In the genomic region with DNA sequence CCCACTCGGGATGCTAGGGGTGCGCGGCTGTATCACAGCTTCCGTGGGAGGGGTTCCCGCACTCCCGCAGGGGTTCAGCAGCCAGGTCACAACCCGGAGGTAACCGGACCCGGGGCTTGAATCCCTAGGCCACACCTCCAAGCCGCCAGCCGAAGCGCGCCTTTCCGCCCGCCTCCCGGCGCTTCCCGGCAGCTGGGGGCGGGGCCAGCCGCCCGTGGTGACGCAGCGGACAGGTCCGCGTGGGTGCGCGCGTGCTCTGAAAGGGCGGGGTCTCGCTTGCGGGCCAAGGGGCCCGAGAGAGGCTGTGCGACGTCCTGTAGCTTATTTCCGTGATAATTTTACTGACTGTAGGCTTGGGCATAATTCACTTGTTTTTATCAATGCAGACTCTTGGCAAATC, we compare ENCODE assay signal across 8 mouse cellular contexts. TPM values are rescaled to one million over a fixed set of nuclear protein-coding genes. Genes with fewer than 3 reads are reported as not detected.
DNase-seq lines count a peak whose midpoint lies in the region; ATAC-seq and TF ChIP-seq lines count a peak whose summit lies in the region.

No protein-coding gene starts in this region.

- H3K4me1 ChIP-seq in forebrain, embryonic 13.5 days = peaks cover 41% of the 10 kb centered on the region
- H3K4me1 ChIP-seq in liver, postnatal 0 days (ENCODE audit: insufficient read depth) = peaks cover 36% of the 10 kb centered on the region
- H3K4me1 ChIP-seq in neural tube, embryonic 15.5 days = peaks cover 58% of the 10 kb centered on the region

- no peaks in the 10 kb centered on the region for H3K9me3 ChIP-seq in forebrain, embryonic 13.5 days (replicated peaks)
- no peaks in the 10 kb centered on the region for H3K9me3 ChIP-seq in liver, postnatal 0 days (ENCODE audit: low read length)
- H3K9me3 ChIP-seq in neural tube, embryonic 15.5 days (replicated peaks) = no peaks in the 10 kb centered on the region

- WGBS in forebrain, embryonic 13.5 days = under 1% methylated on average over 29 of the region's 35 CpGs
- WGBS in liver, postnatal 0 days (ENCODE audit: insufficient replicate concordance) = under 1% methylated on average over 33 of the region's 35 CpGs
- under 1% methylated on average over 35 of the region's 35 CpGs for WGBS in neural tube, embryonic 15.5 days

- peak overlapping the region; percentile 85 for H3K27ac ChIP-seq in forebrain, embryonic 13.5 days
- H3K27ac ChIP-seq in liver, postnatal 0 days (ENCODE audit: low read depth) = peak overlapping the region; percentile 97
- peak overlapping the region; percentile 91 for H3K27ac ChIP-seq in neural tube, embryonic 15.5 days (replicated peaks)

- DNase-seq in ES-CJ7 (ENCODE audit: low read depth, low spot score) = peak; percentile 95
- DNase-seq in heart, postnatal 10 days = peak; percentile 96 to 97
- peak; percentile 92 for DNase-seq in layer of hippocampus, adult 11-12 months (ENCODE audit: low spot score)
- peak; percentile 97 for DNase-seq in liver, postnatal 0 days
- peak; percentile 91 for DNase-seq in testis, postnatal 14 days (ENCODE audit: low spot score)

- no peak for TF ChIP-seq CTCF in liver, postnatal 0 days (IDR thresholded peaks at IDR 0.05; ENCODE audit: low read depth)

- H3K4me2 ChIP-seq in forebrain, embryonic 13.5 days = peak overlapping the region; percentile 87
- peak overlapping the region; percentile 79 for H3K4me2 ChIP-seq in liver, postnatal 0 days (ENCODE audit: low read depth, low read length)
- H3K4me2 ChIP-seq in neural tube, embryonic 15.5 days = peak overlapping the region; percentile 85

- no peaks in the 10 kb centered on the region for H3K27me3 ChIP-seq in forebrain, embryonic 13.5 days
- H3K27me3 ChIP-seq in liver, postnatal 0 days (ENCODE audit: insufficient read depth, low read length) = no peaks in the 10 kb centered on the region
- H3K27me3 ChIP-seq in neural tube, embryonic 15.5 days (replicated peaks) = no peaks in the 10 kb centered on the region

- peak overlapping the region; percentile 75 for H3K9ac ChIP-seq in forebrain, embryonic 13.5 days
- H3K9ac ChIP-seq in liver, postnatal 0 days (replicated peaks) = peak overlapping the region; percentile 78
- H3K9ac ChIP-seq in neural tube, embryonic 15.5 days (replicated peaks) = peak overlapping the region; percentile 53

- peaks cover 29% of the 10 kb centered on the region for H3K36me3 ChIP-seq in forebrain, embryonic 13.5 days (ENCODE audit: poor library complexity, severe bottlenecking)
- peaks cover 14% of the 10 kb centered on the region; the same call in 1 of the 2 replicates for H3K36me3 ChIP-seq in liver, postnatal 0 days (replicated peaks; ENCODE audit: insufficient read depth, low read length)
- peaks cover 17% of the 10 kb centered on the region for H3K36me3 ChIP-seq in neural tube, embryonic 15.5 days

- TF ChIP-seq EP300 in liver, postnatal 0 days (IDR thresholded peaks at IDR 0.05; ENCODE audit: low read depth) = no peak; the same call in 1 of the 2 replicates

- H3K4me3 ChIP-seq in forebrain, embryonic 13.5 days = peak overlapping the region; percentile 60
- H3K4me3 ChIP-seq in liver, postnatal 0 days (ENCODE audit: low read depth, low read length) = peak overlapping the region; percentile 60
- peak overlapping the region; percentile 52 for H3K4me3 ChIP-seq in neural tube, embryonic 15.5 days (replicated peaks)

- ATAC-seq in cerebellum, adult (ENCODE audit: insufficient number of reproducible peaks, low FRiP score, low TSS enrichment) = peak; percentile 31; the same call in 1 of the 2 replicates
- peak; percentile 72 for ATAC-seq in forebrain, embryonic 13.5 days
- peak; percentile 80 for ATAC-seq in liver, postnatal 0 days
- peak; percentile 73 for ATAC-seq in neural tube, embryonic 15.5 days (ENCODE audit: low FRiP score)

- intact Hi-C loops in heart, postnatal 10 days (cut with DNase I) = loop anchor here (1.0 kb wide), 1 partner anchor 8 kb away; a partner anchor contains a TSS

RNA-seq across cellular contexts. Expression of a gene that starts 7.7 kb away (rescaled TPM):
- polyA plus RNA-seq in forebrain, embryonic 13.5 days (2015; fragmentation: Nextera tagmentation; extraction: Ambion mirVana) = 6.8 and 8.1 TPM in 2 replicates
- total RNA-seq in heart, postnatal 10 days (2021) = 10 to 100 TPM; 12.1 to 14.6 TPM
- 1.3 and 1.4 TPM in 2 replicates for polyA plus RNA-seq in liver, postnatal 0 days (2015; fragmentation: Nextera tagmentation; extraction: Ambion mirVana)
- polyA plus RNA-seq in neural tube, embryonic 15.5 days (2015; fragmentation: Nextera tagmentation; extraction: Ambion mirVana) = 7.0 and 7.3 TPM in 2 replicates

RNA-seq across cellular contexts. Expression of a gene that starts 58.4 kb away (rescaled TPM):
- 9.7 and 10.5 TPM in 2 replicates for polyA plus RNA-seq in forebrain, embryonic 13.5 days (2015; fragmentation: Nextera tagmentation; extraction: Ambion mirVana)
- total RNA-seq in heart, postnatal 10 days (2021) = 10 to 100 TPM; 12.2 to 12.9 TPM
- 0.79 and 0.87 TPM in 2 replicates for polyA plus RNA-seq in liver, postnatal 0 days (2015; fragmentation: Nextera tagmentation; extraction: Ambion mirVana)
- polyA plus RNA-seq in neural tube, embryonic 15.5 days (2015; fragmentation: Nextera tagmentation; extraction: Ambion mirVana) = 24.1 and 27.3 TPM in 2 replicates

RNA-seq across cellular contexts. Expression of a gene that starts 59.4 kb away (rescaled TPM):
- 33.3 and 39.1 TPM in 2 replicates for polyA plus RNA-seq in forebrain, embryonic 13.5 days (2015; fragmentation: Nextera tagmentation; extraction: Ambion mirVana)
- total RNA-seq in heart, postnatal 10 days (2021) = 10 to 100 TPM; 17.1 to 20.1 TPM
- polyA plus RNA-seq in liver, postnatal 0 days (2015; fragmentation: Nextera tagmentation; extraction: Ambion mirVana) = 13.4 and 14.7 TPM in 2 replicates
- polyA plus RNA-seq in neural tube, embryonic 15.5 days (2015; fragmentation: Nextera tagmentation; extraction: Ambion mirVana) = 28.1 and 32.8 TPM in 2 replicates

Comparison
In these comparisons a context has a peak if more than half of its experiments do, and no peak if none do; other contexts are left out.
1. Peak in every context shown above with its lines: DNase-seq, ATAC-seq, H3K4me3 ChIP-seq and H3K27ac ChIP-seq.